Comparison of ENCODE assay signal across 9 mouse cellular contexts in the genomic region with DNA sequence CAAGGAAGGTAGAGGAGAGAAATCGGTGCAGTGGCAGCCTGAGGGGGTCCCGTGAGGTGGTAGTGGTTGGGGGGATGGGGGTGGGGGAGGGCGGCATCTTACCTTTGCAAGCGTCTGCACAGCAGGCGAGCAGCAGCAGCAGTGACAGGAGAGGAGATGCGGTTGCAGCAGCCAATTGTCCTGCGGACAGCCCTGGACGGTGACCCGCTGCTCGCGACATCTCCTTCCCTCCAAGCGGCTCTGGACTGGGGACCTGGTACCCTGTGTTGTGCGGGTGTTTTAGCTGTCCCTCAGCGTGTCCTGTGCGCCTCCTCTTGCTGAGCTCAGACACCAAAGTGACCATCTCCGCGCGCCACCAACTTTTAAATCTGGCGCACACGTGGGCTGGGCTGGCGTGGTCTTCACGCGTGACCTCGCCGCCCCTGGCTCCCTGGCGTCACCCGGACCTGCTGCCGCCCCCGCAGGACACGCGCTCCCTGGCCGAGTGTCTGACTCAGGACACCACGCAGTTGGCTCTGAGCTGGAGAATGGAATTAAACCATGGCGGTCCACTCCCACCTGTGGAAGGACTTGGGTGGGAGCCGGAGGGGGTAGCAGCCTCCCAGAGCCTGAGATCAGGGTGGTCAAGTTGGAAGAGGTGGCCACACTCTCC. TPM values are rescaled to one million over a fixed set of nuclear protein-coding genes. Genes with fewer than 3 reads are reported as not detected.
DNase-seq lines count a peak whose midpoint lies in the region; ATAC-seq and TF ChIP-seq lines count a peak whose summit lies in the region.
"Had no signal": no experiment of that assay in that cellular context is flagged by ENCODE, and none has a peak within 500 bp of the region (broad histone marks: within the 10 kb centered on the region; RNA-seq: fewer than 3 reads in every experiment).

Gene Nmu, minus strand, starts transcription at position 336 of the 652 bp plus-strand sequence.

- no peak for TF ChIP-seq EP300 in stomach, postnatal 0 days (optimal IDR thresholded peaks at IDR 0.05)

- H3K4me2 ChIP-seq in limb, embryonic 14.5 days (replicated peaks; ENCODE audit: low read depth, low read length, severe bottlenecking) = peak within 1 kb of the TSS; percentile 69
- peak within 1 kb of the TSS; percentile 49 for H3K4me2 ChIP-seq in stomach, postnatal 0 days (replicated peaks; ENCODE audit: low read depth)

- peak within 1 kb of the TSS; percentile 62 for H3K4me3 ChIP-seq in megakaryocyte, embryonic 14.5 days (replicated peaks)
- peak within 1 kb of the TSS; percentile 38 for H3K4me3 ChIP-seq in limb, embryonic 14.5 days (replicated peaks; ENCODE audit: low read length)
- H3K4me3 ChIP-seq in stomach, postnatal 0 days (ENCODE audit: low read depth, low read length) = peak within 1 kb of the TSS; percentile 18

- H3K27me3 ChIP-seq in megakaryocyte, embryonic 14.5 days (replicated peaks) = peaks cover 43% of the 10 kb centered on the region
- H3K27me3 ChIP-seq in limb, embryonic 14.5 days (ENCODE audit: control insufficient read depth, insufficient read depth, low read length) = peaks cover 12% of the 10 kb centered on the region
- H3K27me3 ChIP-seq in stomach, postnatal 0 days (ENCODE audit: control insufficient read depth, insufficient read depth, low read length) = no peaks in the 10 kb centered on the region

- no peak for TF ChIP-seq POLR2A in limb, embryonic 14.5 days (IDR thresholded peaks at IDR 0.05; ENCODE audit: borderline replicate concordance, extremely low read depth, insufficient read depth, insufficient read length)

- no peak for ATAC-seq in megakaryocyte, adult 5-6 weeks (ENCODE audit: poor library complexity, severe bottlenecking)
- no peak for ATAC-seq in limb, embryonic 14.5 days (ENCODE audit: low FRiP score, low read depth)
- ATAC-seq in stomach, postnatal 0 days (ENCODE audit: low FRiP score, low TSS enrichment) = peak; percentile 45; the same call in 1 of the 2 replicates

- peak within 1 kb of the TSS; percentile 50 for H3K9ac ChIP-seq in limb, embryonic 14.5 days (ENCODE audit: low read depth, low read length, severe bottlenecking)
- 0 out of 2 replicates have a peak within 1 kb of the TSS, but pooled peaks have one; percentile 31 for H3K9ac ChIP-seq in stomach, postnatal 0 days (ENCODE audit: low read length)
- H3K9ac ChIP-seq: liver, embryonic 14.5 days had no signal

- no peaks in the 10 kb centered on the region for H3K36me3 ChIP-seq in megakaryocyte, embryonic 14.5 days (replicated peaks; ENCODE audit: low read length)
- H3K36me3 ChIP-seq in limb, embryonic 14.5 days (ENCODE audit: control insufficient read depth, insufficient read depth, low read length) = no peaks in the 10 kb centered on the region
- H3K36me3 ChIP-seq in stomach, postnatal 0 days (ENCODE audit: control insufficient read depth, insufficient read depth, low read length) = no peaks in the 10 kb centered on the region

- WGBS in limb, embryonic 14.5 days = 6% methylated on average over 28 of the region's 35 CpGs
- WGBS in stomach, postnatal 0 days = 4% methylated on average over 35 of the region's 35 CpGs

- peak; percentile 8 for DNase-seq in cerebellum, postnatal 10 days
- no peak for DNase-seq in cerebellum, adult 11-12 months
- no peak for DNase-seq in limb, embryonic 14.5 days (ENCODE audit: low spot score)
- DNase-seq in stomach, postnatal 0 days (ENCODE audit: low spot score) = no peak
- no peak for DNase-seq in ovary, adult 18-20 months (ENCODE audit: low spot score)
- no peak for DNase-seq in spleen, postnatal 36 days (ENCODE audit: low spot score in 2 of 2)

- peaks cover 8% of the 10 kb centered on the region for H3K9me3 ChIP-seq in megakaryocyte, embryonic 14.5 days
- H3K9me3 ChIP-seq in limb, embryonic 14.5 days (ENCODE audit: control insufficient read depth, low read length) = no peaks in the 10 kb centered on the region
- H3K9me3 ChIP-seq in stomach, postnatal 0 days (ENCODE audit: control insufficient read depth, low read length) = no peaks in the 10 kb centered on the region

- peaks cover 7% of the 10 kb centered on the region; the same call in 1 of the 2 replicates for H3K4me1 ChIP-seq in megakaryocyte, embryonic 14.5 days
- peaks cover 10% of the 10 kb centered on the region for H3K4me1 ChIP-seq in limb, embryonic 14.5 days (ENCODE audit: control insufficient read depth, insufficient read depth, low read length)
- H3K4me1 ChIP-seq in stomach, postnatal 0 days (replicated peaks; ENCODE audit: control insufficient read depth, insufficient read depth) = no peaks in the 10 kb centered on the region

- no peak within 1 kb of the TSS for H3K27ac ChIP-seq in limb, embryonic 14.5 days (replicated peaks; ENCODE audit: low read depth, low read length)
- no peak within 1 kb of the TSS for H3K27ac ChIP-seq in stomach, postnatal 0 days (replicated peaks)
- H3K27ac ChIP-seq: liver, embryonic 14.5 days had no signal

- TF ChIP-seq CTCF in stomach, postnatal 0 days (IDR thresholded peaks at IDR 0.05; ENCODE audit: low read depth) = no peak

RNA-seq across cellular contexts. Expression of gene Nmu, which starts in this region (rescaled TPM):
- not detected in 2 replicates for polyA plus RNA-seq in megakaryocyte, embryonic 14.5 days (2012; ENCODE audit: insufficient read depth, low replicate concordance)
- not detected in 2 replicates for total RNA-seq in megakaryocyte, adult 5-6 weeks (2015)
- not detected in 2 replicates for total RNA-seq in megakaryocyte, adult 5-6 weeks (2017)
- polyA plus RNA-seq in limb, embryonic 14.5 days (2012; rRNA removed) = 1.6 and 1.7 TPM in 2 replicates
- 1.9 and 2.0 TPM in 2 replicates for polyA plus RNA-seq in limb, embryonic 14.5 days (2014; fragmentation: Nextera tagmentation; extraction: Ambion mirVana)
- polyA plus RNA-seq in stomach, postnatal 0 days (2015; fragmentation: Nextera tagmentation; extraction: Ambion mirVana) = 8.1 and 10.1 TPM in 2 replicates
- polyA plus RNA-seq: liver, embryonic 14.5 days had no signal

Comparison
In these comparisons a context has a peak if more than half of its experiments do, and no peak if none do; other contexts are left out.
1. DNase-seq: peak in cerebellum, postnatal 10 days (2 of 2); none in cerebellum, adult 11-12 months (single experiment), limb, embryonic 14.5 days (single experiment), stomach, postnatal 0 days (single experiment), ovary, adult 18-20 months (single experiment) and spleen, postnatal 36 days (0 of 2).
2. Peak in every context shown above with its lines, with median percentiles within 50 percentile points of each other: H3K4me3 ChIP-seq.